Mouse (Mus musculus) spleen, adult 2 months (tissue): ENCODE measurements around the gene Gm20388. TPM values are rescaled to one million over a fixed set of nuclear protein-coding genes. Genes with fewer than 3 reads are reported as not detected.
A peak's percentile ranks its signal among the peaks of the same experiment; 100 is the strongest.

ENCODE experiments used
- DNase-seq, 2 experiments: peaks; one replicate each; pipeline versions ENCODE4 v3.0.0 to v3.0.0-alpha.2; 2012 to 2021; ENCODE audit warnings: low spot score in 2 of 2, low read depth in 1 of 2
- H3K27ac ChIP-seq: fragments of 200-500 bp; 2 replicates; pipeline ENCODE4 v1.5.1; 2012; ENCODE audit warnings: low read length, inconsistent platforms; ENCODE audit not compliant: insufficient read depth
- H3K27me3 ChIP-seq: fragments of 200-500 bp; 2 replicates; pipeline ENCODE4 v1.6.1; 2012; ENCODE audit warnings: mild to moderate bottlenecking, moderate library complexity, low read length, inconsistent platforms; ENCODE audit not compliant: control insufficient read depth, insufficient read depth
- H3K36me3 ChIP-seq: fragments of 200-500 bp; 2 replicates; pipeline ENCODE4 v1.6.1; 2012; ENCODE audit warnings: mild to moderate bottlenecking, low read length, inconsistent platforms; ENCODE audit not compliant: control insufficient read depth, insufficient read depth
- H3K4me1 ChIP-seq: fragments of 200-500 bp; 2 replicates; pipeline ENCODE4 v1.6.1; 2011; ENCODE audit warnings: inconsistent platforms; ENCODE audit not compliant: control insufficient read depth, insufficient read depth, insufficient read length
- H3K4me3 ChIP-seq: fragments of 200-500 bp; 2 replicates; pipeline ENCODE4 v1.5.1; 2011; ENCODE audit warnings: mild to moderate bottlenecking, inconsistent platforms; ENCODE audit not compliant: insufficient read depth, insufficient read length; ENCODE audit errors: extremely low read depth
- CTCF ChIP-seq: fragments of 200-500 bp; IDR thresholded peaks from 2 replicates; pipeline ENCODE4 v1.5.1; 2011; ENCODE audit warnings: mild to moderate bottlenecking, inconsistent platforms; ENCODE audit not compliant: insufficient read depth, insufficient read length, insufficient replicate concordance; ENCODE audit errors: extremely low read depth
- POLR2A ChIP-seq: fragments of 200-500 bp; IDR thresholded peaks from 2 replicates; pipeline ENCODE4 v1.6.1; 2011; ENCODE audit warnings: low read depth, low read length, inconsistent platforms
- WGBS: fragments of 180-500 bp; shearing (Covaris S2); methylation state at CpG from one replicate; pipeline ENCODE4 v1.1.7; 2018; 5-methylcytosine and 5-hydroxymethylcytosine counted together
- polyA plus RNA-seq: library from polyadenylated mRNA; depleted of rRNA; stranded (reverse); fragments of >200 nt; gene quantifications from 2 replicates; pipeline ENCODE4 v1.2.3, GENCODE M21; 2012

Gene Gm20388
- polyA plus RNA-seq, 1 experiment = 26.1 TPM

GRCm38 (mm10) chr8:122834971-122835370, 2924.3 kb downstream of the Gm20388 start:
- DNase-seq = peak; percentile 59 to 76
- Histone ChIP-seq H3K36me3 (no peaks in the 10 kb centered on the region), H3K4me1 (no peaks in the 10 kb centered on the region; the same call in 1 of the 2 replicates), H3K27me3 (no peaks in the 10 kb centered on the region), H3K4me3 (no peak overlapping the region), H3K27ac (no peak overlapping the region)
- WGBS = 17% methylated on average over 8 of the region's 8 CpGs
- TF ChIP-seq POLR2A (no peak), CTCF (peak; percentile 78; the same call in 1 of the 2 replicates)

DNA sequence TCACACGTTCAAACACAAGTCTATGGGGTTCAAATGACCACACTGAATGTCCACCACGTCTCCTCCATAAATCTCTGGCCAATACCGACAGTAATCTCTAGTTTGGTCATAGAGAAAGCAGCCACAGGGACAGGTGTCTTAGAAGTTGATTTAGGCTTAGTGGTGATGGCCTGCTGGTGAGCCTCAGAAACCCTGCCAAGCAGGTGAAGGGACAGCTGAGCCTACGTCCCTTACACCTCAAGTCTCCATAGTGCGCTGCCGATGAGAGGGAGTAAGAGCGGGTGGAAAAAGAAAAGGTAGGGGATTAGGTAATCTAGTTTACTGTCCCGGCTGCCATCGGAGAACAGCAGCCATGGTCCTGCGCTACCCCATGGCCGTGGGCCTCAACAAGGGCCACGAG, 2925.6 kb downstream of the Gm20388 start:
- no peak overlapping the region for H3K27ac ChIP-seq
- DNase-seq = no peak
- TF ChIP-seq CTCF = no peak
- no peak for TF ChIP-seq POLR2A
- H3K4me3 ChIP-seq = no peak overlapping the region
- 89% methylated on average over 12 of the region's 12 CpGs for WGBS
- H3K27me3 ChIP-seq = no peaks in the 10 kb centered on the region
- H3K4me1 ChIP-seq = no peaks in the 10 kb centered on the region
- H3K36me3 ChIP-seq = no peaks in the 10 kb centered on the region

DNA sequence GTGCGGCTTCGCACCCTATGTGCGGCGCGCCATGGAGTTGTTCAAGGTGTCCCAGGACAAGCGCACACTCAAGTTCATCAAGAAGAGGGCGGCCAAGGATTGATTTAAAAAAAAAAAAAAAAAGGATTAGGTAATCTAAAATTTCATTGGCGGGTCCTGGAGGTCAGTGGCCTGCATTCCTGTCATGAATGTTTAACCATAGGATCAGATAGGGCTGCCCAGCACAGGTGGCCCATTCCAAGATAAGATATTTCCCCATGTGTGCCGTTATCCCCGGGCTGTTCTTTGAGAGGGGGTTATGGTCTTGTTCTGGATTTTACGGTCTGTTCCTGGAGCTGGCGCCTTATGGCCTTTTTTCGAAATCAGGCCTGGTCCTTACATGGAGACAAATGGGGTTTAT, 2926.1 kb downstream of the Gm20388 start:
- no peak overlapping the region for H3K4me3 ChIP-seq
- 94% methylated on average over 13 of the region's 13 CpGs for WGBS
- no peak overlapping the region for H3K27ac ChIP-seq
- no peak for TF ChIP-seq POLR2A
- TF ChIP-seq CTCF = no peak
- no peaks in the 10 kb centered on the region for H3K27me3 ChIP-seq
- no peak for DNase-seq
- H3K36me3 ChIP-seq = no peaks in the 10 kb centered on the region
- no peaks in the 10 kb centered on the region for H3K4me1 ChIP-seq

DNA sequence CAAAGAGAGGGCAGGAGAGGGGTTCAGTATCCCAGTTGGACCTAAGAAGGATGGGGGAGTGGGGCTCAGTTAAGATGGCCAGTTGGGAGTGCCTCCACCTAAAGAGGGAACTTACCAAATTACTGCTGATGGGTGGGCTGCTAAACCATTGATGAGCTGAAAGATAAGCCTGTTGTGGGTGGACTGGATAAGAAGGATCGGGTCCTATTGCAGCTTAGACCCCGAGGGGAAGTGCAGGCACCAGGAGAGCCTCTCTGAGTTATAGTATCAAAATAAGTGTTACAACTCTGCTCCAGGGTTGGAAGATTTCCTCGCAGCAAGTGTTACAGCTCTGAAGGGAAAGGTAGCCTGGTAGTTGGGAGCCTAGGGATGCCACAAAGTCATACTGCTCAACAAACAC, 2933.5 kb downstream of the Gm20388 start:
- no peak overlapping the region for H3K4me3 ChIP-seq
- no peaks in the 10 kb centered on the region for H3K36me3 ChIP-seq
- TF ChIP-seq POLR2A (no peak), CTCF (no peak)
- DNase-seq = no peak
- H3K27ac ChIP-seq = no peak overlapping the region
- 52% methylated on average over 3 of the region's 3 CpGs for WGBS
- H3K4me1 ChIP-seq = no peaks in the 10 kb centered on the region; the same call in 1 of the 2 replicates
- H3K27me3 ChIP-seq = 0 out of 2 replicates have a peak, but pooled peaks cover 1% of the 10 kb centered on the region

GRCm38 (mm10) chr8:122845662-122846061, 2935.0 kb downstream of the Gm20388 start:
- no peaks in the 10 kb centered on the region; the same call in 1 of the 2 replicates for H3K4me1 ChIP-seq
- H3K27me3 ChIP-seq = 0 out of 2 replicates have a peak, but pooled peaks cover 1% of the 10 kb centered on the region
- DNase-seq = no peak
- WGBS = 72% methylated on average over 4 of the region's 4 CpGs
- TF ChIP-seq CTCF (no peak), POLR2A (no peak)
- no peak overlapping the region for H3K27ac ChIP-seq
- H3K4me3 ChIP-seq = no peak overlapping the region
- no peaks in the 10 kb centered on the region for H3K36me3 ChIP-seq

DNA sequence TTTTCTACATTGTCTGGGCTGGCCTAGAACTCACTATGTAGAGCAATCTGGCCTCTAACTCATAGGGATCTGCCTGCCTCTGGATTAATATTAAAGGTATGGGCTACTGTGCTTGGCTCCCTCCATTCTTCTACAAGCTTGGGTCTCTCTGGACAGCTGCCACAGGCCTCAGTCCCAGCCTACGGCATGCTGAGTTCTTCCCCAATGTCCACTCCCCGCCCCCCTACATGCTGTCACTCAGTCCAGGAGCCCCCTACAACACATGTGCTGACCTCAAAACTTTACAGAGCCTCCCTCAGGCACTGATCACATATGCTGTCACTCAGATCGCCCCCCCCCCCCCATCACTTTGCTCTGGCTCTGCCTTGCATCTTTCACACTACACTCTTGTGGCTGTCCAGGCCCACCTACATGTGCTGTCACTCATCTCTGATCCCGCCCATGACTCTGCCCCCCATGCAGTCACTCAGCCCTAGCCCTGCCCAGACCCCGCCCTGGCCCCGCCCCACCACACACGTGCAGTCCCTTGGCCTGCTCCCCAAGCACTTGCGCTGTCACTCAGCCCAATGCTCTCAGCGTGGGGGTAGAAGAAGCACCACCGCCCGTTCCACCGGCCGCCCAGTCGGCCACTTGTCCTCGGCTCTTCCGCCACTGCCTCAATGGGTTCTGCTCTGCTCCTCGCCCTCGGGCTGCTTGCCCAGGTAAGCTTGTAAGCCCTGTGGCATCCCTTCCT, 2937.4 kb downstream of the Gm20388 start, which contains the start of gene Cdh15:
Gene Cdh15, plus strand, starts transcription at position 138 of the 733 bp plus-strand sequence.
- no peak for TF ChIP-seq POLR2A
- TF ChIP-seq CTCF = no peak
- H3K4me1 ChIP-seq = no peaks in the 10 kb centered on the region; the same call in 1 of the 2 replicates
- DNase-seq = no peak
- H3K27ac ChIP-seq = no peak within 1 kb of the TSS
- 0 out of 2 replicates have a peak, but pooled peaks cover 1% of the 10 kb centered on the region for H3K27me3 ChIP-seq
- no peaks in the 10 kb centered on the region for H3K36me3 ChIP-seq
- no peak within 1 kb of the TSS for H3K4me3 ChIP-seq
- 33% methylated on average over 17 of the region's 18 CpGs for WGBS
